Mouse (Mus musculus): Measurements from ENCODE around the gene Efnb3. TPM values are rescaled to one million over a fixed set of nuclear protein-coding genes. Genes with fewer than 3 reads are reported as not detected.

The Efnb3 gene
- polyA plus RNA-seq, 1 experiment: 1.1 TPM

DNA sequence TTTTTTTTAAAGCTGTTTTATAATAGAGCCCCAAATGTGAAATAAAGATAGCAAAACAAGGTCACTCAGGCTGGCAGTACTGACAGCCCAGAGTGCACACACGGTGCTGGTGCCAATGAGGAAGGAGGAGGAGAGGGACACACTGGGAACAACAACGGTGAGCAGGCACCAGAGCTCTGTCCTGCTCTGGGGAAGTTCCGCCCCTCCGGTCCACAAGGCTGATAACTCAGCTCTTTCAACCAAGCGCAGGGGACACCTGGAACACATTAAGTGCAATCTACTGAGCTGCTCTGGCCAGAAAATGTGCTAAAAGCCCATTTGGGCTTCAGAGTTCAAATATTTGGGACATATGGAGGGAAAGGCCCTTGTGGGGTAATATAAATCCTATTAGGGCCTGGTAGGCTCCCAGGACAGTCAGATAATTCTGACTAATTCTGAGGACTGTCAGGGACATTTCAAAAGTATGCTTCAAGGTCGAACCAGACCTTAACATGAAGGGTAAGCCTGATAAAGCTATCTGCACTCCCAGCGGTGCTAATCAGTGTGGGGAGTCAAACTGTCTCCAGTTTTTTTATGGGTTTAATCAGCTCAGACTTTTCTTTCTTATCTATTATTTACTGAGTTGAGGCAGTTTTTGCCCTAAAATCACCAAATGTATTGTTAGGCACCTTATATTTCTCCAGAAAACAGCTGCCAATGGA is 49.1 kb downstream of the Efnb3 start:
- no peak for DNase-seq (ENCODE audit: low spot score)

Other genes starting within 250 kb of the Efnb3 start
- 9.2 and 10.8 TPM in 2 replicates for gene Cntrob, start 236.4 kb downstream of the Efnb3 start, polyA plus RNA-seq (2012; rRNA removed)
- gene Trappc1, start 236.2 kb downstream of the Efnb3 start, polyA plus RNA-seq (2012; rRNA removed): 56.2 and 60.4 TPM in 2 replicates
- gene Kcnab3, start 233.9 kb downstream of the Efnb3 start, polyA plus RNA-seq (2012; rRNA removed): 1.6 TPM in 2 replicates
- gene Rnf227, start 219.7 kb downstream of the Efnb3 start, polyA plus RNA-seq (2012; rRNA removed): 3.0 and 4.2 TPM in 2 replicates
- 85.5 and 132 TPM in 2 replicates for gene Chd3, start 190.8 kb downstream of the Efnb3 start, polyA plus RNA-seq (2012; rRNA removed)
- 143 and 188 TPM in 2 replicates for gene Naa38, start 164.7 kb downstream of the Efnb3 start, polyA plus RNA-seq (2012; rRNA removed)
- gene Cyb5d1, start 164.6 kb downstream of the Efnb3 start, polyA plus RNA-seq (2012; rRNA removed): 43.0 and 48.0 TPM in 2 replicates
- gene Tmem88, start 162.0 kb downstream of the Efnb3 start, polyA plus RNA-seq (2012; rRNA removed): 11.5 and 11.6 TPM in 2 replicates
- 3.3 and 10.7 TPM in 2 replicates for gene Kdm6b, start 146.5 kb downstream of the Efnb3 start, polyA plus RNA-seq (2012; rRNA removed)
- gene Dnah2, start 11.1 kb downstream of the Efnb3 start, polyA plus RNA-seq (2012; rRNA removed): 0.19 and 0.22 TPM in 2 replicates
- 7.2 and 7.3 TPM in 2 replicates for gene Wrap53, start 20.1 kb upstream of the Efnb3 start, polyA plus RNA-seq (2012; rRNA removed)
- gene Trp53, start 20.2 kb upstream of the Efnb3 start, polyA plus RNA-seq (2012; rRNA removed): 77.8 and 85.8 TPM in 2 replicates
- gene Atp1b2, start 45.7 kb upstream of the Efnb3 start, polyA plus RNA-seq (2012; rRNA removed): 23.5 and 46.2 TPM in 2 replicates
- not detected in 2 replicates for gene Shbg, start 57.7 kb upstream of the Efnb3 start, polyA plus RNA-seq (2012; rRNA removed)
- gene Sat2, start 61.8 kb upstream of the Efnb3 start, polyA plus RNA-seq (2012; rRNA removed): 18.4 and 19.5 TPM in 2 replicates
- gene Fxr2, start 72.8 kb upstream of the Efnb3 start, polyA plus RNA-seq (2012; rRNA removed): 74.8 and 85.8 TPM in 2 replicates
- 33.7 and 43.5 TPM in 2 replicates for gene Sox15, start 95.1 kb upstream of the Efnb3 start, polyA plus RNA-seq (2012; rRNA removed)
- 62.0 and 86.7 TPM in 2 replicates for gene Mpdu1, start 102.4 kb upstream of the Efnb3 start, polyA plus RNA-seq (2012; rRNA removed)
- 20.5 and 24.9 TPM in 2 replicates for gene Cd68, start 105.9 kb upstream of the Efnb3 start, polyA plus RNA-seq (2012; rRNA removed)
- gene Eif4a1, start 112.2 kb upstream of the Efnb3 start, polyA plus RNA-seq (2012; rRNA removed): 461 and 554 TPM in 2 replicates
- gene Senp3, start 121.9 kb upstream of the Efnb3 start, polyA plus RNA-seq (2012; rRNA removed): 83.4 and 108 TPM in 2 replicates
- 5.1 and 6.8 TPM in 2 replicates for gene Tnfsf13, start 125.6 kb upstream of the Efnb3 start, polyA plus RNA-seq (2012; rRNA removed)
- 85.4 and 87.0 TPM in 2 replicates for gene Tnfsf12, start 135.6 kb upstream of the Efnb3 start, polyA plus RNA-seq (2012; rRNA removed)
- 10.0 and 10.3 TPM in 2 replicates for gene Tnfsfm13, start 135.9 kb upstream of the Efnb3 start, polyA plus RNA-seq (2012; rRNA removed)
- 9.4 and 24.4 TPM in 2 replicates for gene Polr2a, start 198.4 kb upstream of the Efnb3 start, polyA plus RNA-seq (2012; rRNA removed)
- 0.07 TPM in 1 of 2 replicates, not detected in the other for gene Slc35g3, start 201.8 kb upstream of the Efnb3 start, polyA plus RNA-seq (2012; rRNA removed)
- gene Zbtb4, start 205.7 kb upstream of the Efnb3 start, polyA plus RNA-seq (2012; rRNA removed): 35.6 and 46.1 TPM in 2 replicates
- gene Chrnb1, start 235.7 kb upstream of the Efnb3 start, polyA plus RNA-seq (2012; rRNA removed): 15.6 and 25.0 TPM in 2 replicates
- 6.3 and 7.2 TPM in 2 replicates for gene Fgf11, start 241.7 kb upstream of the Efnb3 start, polyA plus RNA-seq (2012; rRNA removed)
- 11.5 and 13.2 TPM in 2 replicates for gene Tmem102, start 245.4 kb upstream of the Efnb3 start, polyA plus RNA-seq (2012; rRNA removed)

Measured in urinary bladder, adult 2 months (tissue).